Mouse (Mus musculus) skeletal muscle tissue, adult 2 months (tissue): ENCODE measurements around the gene Cux2.

Experiments
- DNase-seq: peaks from one replicate; pipeline ENCODE4 v3.0.0-alpha.2; 2012; ENCODE audit warnings: low read depth, low spot score

Cux2 gene

DNA sequence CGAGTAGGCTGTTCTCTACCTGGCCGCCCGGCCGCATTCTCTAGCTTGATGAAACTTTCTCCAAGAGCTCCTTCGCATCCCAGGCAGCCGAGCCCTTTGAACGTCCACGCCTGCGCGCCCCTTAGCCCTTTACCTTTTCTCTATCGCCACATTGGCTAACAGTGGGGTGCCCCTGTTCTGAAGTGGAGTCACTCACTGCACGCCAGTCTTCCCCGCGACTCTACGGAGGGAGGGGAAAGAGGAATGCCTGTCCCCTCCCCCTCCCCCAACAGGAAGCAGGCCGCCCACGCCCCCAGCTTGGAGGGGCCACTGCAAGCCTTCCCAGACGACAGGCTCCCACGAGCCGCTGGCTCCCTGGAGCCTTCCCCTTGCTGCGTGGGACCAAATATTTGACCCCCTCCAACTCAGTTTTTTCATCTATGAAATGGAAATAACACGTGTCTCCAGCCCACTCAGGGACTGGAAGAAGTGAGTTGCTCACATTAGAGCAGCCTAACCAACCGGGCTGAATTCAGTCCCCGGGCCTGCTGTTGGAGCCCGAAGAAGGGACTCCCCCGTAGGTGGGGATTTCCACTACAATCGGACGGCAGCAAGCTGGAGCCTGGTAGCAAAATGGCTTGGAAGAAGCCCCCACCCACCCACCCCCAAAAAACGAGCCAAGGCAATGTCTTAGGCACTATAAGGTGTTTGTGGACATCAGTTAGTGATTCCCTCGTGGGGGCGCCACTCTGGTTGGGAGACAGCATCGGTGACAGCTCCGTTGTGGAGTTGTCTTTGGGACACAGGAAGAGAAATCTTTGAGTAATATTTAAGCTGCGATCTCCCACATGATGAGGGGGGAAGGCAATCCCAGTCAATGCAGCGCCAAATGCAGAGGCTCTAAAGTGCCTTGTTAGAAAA, 212.2 kb downstream of the Cux2 start, which contains the start of gene Sh2b3:
Gene Sh2b3 (minus strand): TSS at position 206 of the 900 bp plus-strand sequence.
- peak; percentile 62 for DNase-seq

DNA sequence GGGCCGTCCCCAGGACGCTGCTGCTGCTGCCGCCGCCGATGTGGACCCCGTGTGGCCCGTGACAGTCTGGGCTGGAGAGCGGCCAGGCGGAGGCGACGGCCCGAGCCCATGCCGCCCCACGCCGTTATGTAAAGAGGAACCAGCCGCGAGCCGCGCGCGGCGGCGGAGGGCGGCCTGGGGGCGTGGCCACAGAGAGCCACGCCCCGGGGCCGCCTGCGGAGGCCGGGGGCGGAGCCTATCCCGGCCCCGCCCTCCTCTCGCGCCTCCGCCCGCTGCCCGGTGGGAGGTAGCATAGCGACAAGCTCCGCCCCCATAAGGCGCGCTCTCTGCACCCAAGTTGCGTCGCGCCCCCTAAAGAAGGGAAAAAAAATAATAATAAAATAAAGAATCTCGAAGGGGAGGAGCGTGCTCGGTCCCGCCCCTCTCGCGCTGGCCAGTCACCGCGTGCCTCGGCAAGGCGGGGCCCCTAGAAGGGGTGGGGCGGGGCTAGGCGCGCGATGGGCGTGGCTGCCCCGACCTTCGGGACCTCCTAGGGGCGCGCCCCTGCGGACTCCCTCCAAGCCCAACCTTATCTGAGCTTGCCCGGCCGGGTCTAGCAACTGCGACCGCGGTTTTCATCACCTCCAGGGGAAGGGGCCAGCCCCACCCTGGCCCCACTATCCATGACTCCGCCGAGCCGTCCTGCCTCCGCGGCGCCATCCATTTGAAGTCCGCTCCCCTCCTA, 213.0 kb downstream of the Cux2 start:
- peak; percentile 97 for DNase-seq

DNA sequence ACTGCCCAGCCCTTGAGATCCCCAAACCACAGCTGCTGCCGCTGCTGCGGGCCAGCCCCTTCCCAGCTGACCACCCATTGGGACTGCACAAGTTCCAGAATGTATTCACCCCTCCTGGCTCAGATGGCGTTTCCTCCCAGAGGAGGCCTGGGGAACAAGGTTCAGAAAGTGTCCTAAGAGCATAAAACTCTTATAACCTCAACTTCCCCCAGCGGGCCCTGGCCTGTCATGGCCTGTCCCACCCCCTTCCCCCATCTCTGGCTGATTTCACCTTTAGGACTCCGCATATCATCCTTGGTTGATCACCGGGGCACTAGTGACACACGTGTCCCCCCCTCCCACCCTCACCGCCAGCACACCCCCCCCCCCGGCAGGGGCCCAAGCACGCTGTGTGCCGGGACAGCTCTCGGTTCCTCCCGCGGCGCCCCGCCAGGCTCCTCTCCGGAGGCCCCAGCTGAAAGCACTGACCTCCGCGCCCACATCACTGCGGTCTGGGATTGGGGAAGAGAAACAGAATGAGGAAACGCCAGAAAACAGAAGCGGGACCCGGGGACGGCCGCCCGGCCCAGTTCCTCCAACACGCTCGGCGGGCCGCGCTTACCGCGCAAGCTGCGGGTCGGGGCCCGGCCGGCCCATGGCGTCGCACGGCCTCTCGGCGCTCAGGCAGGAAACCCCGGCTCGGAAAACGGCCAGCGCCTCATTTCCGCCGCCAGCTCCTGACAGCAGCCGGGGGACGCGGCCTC, 213.8 kb downstream of the Cux2 start:
- peak; percentile 76 for DNase-seq

DNA sequence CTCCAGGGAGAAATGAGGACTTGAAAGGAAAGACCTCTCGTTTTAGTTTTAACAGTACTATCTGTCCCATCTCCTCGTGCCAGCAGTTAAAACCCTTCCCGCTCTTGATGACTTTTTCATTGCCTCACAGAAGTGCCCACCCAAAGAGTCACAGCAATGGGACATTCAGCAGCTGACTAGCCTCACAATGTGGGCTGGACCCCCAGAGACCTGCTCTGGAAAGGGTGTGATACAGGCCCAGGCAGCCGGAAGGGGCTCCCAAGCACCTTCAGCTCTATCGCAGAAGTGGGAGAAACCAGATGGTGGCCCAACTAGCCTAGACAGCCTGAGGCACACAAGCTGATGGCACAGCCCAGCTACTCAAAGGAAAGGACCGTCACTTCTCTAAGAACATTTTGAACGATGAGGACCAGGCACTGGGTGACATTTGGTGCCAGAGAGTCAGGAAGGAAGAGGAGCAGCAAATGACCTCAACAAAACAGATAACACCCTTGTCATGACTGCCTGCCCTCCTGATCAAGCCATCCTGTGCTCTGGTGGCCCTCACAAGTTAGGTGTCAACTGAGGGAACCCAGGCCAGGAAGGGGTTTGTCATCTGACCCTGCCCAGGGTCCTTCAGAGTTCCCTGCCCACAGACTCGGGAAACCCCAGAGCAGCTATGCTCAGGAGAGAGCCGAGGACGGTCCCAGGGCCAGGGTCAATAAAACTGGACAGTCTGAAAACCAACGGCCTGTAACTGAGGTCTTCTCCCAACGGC, 214.7 kb downstream of the Cux2 start:
- DNase-seq, result no peak

DNA sequence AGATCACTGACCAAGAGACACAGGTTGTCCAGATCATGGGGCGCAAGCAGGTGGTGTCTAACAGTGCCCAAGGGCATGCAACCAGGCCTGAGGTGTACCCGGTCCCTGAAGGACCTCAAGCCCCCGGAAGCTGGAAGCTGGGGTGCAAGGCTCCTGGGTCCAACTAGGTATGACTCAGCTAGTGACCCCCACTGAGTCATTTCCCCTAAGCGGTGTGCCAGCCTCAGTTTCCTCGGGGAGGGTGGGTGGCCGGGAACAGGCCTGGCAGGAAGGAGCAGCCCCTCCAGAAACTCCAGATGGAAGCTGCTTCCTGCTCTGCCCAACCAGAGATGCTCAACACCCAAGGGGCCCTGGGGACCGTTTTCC, 215.7 kb downstream of the Cux2 start:
- no peak for DNase-seq

DNA sequence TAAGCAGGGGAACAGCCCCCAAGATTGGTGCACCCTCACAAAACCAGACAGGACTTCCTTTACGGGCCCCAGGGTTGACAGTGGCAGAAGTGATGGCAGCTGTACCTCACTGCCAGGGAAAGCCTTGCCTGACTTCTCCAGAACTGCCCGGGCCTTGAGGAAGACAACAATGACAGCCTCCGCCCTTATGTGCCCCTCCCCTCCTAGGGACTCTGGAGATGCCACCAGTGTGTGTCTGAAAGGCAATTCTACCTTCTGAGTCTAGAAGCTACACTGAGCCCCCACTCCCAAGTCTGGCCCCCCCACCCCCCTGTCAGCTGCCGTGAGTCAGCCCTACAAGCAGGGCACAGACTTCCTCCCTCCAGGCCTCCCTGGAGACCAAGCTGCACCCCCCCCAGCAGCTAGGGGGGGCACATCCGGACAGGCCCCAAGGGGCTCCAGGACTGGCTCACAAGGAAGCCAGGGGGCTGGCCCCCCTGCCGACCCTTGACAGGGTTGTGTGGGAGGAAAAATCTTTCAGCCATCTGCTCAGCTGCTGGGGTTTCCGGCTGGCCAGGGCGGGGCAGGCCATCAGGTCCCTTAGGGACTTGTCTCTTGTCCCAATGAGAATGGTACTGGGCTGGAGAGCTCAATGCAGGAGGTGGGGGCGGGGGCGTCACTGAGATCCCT, 216.2 kb downstream of the Cux2 start:
- DNase-seq, result peak; percentile 77

DNA sequence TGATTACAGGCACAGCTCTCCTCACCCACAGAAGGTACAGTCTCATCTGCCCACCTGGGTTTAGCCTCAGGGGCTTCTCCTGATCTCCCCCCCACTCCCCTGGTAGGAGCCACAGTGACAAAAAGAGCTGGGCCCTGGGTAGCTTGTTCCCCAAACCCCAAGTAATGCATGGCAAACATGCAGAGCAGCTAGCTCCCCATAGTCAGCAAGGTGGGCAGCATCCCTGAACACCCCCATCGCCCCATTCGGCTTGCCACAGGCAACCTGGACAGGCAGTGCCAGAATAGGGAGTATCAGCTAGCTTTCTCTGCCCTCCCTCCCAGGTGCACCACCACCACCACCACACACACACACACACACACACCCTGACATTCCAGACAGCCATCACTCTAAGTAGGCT, 216.7 kb downstream of the Cux2 start:
- no peak for DNase-seq

DNA sequence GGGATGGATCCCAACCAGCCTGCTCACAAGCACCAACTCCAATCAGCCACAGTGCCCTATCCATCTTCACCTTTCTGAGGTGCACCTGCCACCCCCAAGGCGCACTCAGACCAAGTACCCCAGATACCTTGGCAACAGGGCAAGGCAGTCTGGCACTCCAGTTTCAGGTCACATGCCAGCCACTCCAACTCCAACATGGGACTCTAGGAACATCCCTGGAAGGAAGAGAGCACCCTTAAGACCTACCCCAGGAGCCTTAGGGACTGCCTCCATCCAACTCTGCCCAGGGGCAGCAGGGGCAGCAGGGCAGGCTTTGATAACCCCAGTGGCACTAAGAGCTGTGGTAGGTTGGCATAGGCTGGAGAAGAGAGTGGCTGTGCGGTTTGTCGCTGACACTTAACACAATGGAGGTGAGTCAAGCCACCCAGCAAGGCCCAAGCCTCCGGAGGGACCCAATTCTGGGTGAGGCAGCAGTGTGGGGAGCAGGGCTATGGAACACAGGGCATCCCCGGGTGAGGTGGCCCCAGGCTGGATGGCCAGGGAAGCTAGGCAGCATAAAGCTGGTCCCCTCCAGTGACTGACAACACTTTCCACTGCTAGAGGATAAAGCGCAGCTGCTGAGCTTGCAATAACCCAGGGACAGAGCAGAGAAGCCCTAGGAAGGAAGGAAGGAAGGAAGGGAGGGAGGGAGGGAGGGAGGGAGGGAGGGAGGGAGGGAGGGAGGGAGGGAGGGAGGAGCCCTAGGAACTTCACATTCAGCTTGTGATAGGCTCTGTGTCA, 217.3 kb downstream of the Cux2 start:
- no peak for DNase-seq

DNA sequence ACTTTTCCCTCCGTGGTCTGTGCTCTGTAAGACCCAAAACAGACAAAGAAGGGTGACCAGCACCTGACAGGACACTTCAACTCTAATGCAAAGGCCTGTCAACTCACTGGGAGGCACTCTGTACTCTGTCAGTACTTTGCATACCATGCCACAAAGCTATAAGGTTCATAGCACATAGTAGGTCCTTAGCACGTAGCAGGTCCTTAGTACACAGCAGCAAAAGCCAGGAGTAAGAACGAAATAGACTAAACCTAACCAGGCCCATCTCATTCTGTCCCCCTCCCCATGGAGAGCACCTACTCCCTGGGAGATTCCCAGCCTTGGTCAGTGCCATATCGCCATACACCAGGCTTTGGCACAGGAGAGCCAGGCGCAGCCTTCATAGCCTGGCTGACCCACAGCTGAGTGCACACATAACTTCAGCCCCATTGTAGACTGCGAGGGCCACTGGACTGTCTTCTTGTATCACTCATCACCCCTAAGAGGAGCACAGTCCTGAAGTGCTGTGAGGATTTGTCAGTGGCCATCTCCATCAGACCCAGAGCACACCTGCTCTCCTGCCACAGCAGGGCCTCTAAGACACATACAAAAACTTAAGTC, 218.8 kb downstream of the Cux2 start:
- DNase-seq, result no peak

DNA sequence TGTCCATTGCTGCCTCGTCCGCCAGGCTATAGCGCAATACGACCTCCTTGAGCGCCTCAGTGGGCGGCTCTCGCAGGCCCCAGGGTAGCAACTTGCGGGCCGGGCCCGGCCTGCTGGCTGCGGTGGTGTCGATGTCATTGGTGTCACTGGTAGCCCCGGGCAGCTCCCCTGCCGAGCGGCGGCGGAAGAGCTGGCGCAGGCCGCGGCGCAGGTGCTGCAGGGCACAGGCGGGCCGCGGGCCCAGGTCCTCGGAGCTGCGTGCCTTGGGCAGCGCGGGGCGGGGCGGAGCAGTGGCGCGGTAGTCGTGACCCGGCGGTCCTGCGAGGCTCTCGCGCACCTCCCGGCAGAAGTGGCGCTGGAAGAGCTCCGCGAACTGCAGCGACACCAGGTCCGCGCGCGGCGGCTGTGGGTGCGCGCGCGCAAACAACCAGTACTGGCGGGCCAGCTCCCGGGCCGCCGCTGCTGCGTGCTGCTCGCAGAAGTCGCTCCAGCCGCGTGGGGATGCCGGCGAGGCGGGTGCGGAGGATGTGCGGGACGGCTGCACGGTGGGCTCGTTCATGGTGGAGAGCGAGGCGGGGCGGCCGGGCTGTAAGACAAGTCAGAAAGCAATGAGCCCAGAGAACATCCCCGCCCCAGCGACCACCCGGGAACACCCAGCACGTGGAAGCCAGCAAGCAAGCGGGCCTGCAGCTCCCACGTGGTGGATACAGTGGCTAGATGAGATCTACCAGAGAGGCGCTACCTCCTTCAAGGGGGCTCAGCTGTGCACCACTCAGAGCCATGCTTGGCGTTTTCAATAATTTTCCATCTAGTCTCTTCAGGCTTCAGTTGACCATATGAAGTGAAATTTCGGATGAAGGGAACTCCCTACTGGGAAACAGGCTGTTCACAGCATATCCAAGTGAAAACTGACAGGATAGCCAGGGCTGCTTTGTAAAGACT, 221.1 kb downstream of the Cux2 start:
- DNase-seq, result no peak

DNA sequence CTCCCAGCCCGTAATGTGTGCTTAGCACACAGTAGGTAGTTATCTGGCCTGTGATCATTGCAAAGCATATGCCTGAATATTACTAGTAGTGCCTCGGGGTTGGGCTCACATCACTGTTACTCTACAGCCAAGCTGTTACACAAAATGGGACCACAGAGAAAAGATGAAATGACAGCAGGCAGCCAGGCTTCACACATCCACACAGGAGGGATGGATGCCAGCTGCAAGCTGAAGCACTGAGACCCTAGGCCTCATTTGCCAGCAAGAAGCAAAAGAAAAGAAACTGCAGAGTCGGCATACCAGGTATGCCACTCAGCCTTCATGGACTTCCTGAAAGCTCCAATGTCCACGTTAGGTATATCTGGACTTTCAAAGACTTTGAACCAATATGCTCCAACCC, 222.0 kb downstream of the Cux2 start:
- DNase-seq, result no peak

DNA sequence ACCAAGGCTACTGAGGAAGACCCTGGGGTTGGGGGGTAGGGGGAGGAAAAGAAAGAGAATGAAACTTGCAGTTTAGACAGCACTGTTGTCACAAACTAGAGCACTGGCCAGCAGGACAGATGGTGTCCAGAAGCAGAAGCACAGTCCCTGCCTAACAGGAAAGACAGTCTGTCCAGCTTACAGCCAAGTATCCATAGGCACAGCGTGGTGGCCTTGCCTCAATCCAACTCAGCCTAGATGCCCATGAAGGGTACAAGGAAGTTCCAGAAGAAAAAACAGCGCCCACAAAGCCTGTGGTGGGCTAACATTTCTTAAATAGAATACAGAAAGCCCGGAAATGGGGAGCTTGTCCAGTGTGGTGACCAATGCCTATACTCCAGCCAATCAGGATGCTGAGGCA, 224.3 kb downstream of the Cux2 start:
- DNase-seq, result no peak

DNA sequence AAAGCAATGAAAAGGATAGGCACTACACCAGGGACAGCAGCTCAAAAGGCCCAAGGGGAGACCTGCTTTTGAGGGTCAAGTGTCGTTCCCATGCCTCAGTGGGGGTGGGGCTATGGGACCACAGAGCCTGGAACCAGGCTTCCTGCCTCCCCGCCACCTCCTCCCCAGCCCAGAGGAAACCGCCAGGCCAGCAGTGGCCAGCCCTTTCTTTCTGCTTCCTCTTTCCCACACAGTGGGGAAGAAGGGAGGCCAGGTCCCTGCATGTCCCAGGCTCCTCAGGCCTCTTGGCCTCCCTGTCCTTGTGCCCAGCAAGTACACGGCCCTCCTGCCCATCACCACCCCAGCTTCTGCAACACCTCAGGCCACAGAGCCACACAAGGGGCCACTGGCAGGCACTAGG, 225.8 kb downstream of the Cux2 start:
- DNase-seq, result no peak

DNA sequence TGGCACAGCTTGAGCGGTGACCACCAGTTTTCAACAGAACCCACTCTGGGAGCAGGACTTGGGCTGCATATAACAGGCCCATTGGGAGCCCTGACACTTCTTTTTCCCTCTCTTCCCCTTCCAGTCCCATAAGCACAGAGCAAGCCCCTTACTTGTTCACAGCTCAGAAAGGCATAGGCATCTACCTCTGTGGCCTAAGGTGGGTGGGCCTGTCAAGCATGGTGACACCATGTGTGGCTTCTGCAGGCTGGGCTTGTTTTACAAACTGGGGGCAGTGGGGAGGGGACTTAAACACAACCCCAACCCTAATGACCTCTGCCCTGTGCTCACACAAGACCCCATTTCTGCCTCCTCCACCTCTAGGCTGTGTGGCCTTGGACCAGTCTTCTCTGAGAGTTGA, 226.2 kb downstream of the Cux2 start:
- DNase-seq, result no peak

DNA sequence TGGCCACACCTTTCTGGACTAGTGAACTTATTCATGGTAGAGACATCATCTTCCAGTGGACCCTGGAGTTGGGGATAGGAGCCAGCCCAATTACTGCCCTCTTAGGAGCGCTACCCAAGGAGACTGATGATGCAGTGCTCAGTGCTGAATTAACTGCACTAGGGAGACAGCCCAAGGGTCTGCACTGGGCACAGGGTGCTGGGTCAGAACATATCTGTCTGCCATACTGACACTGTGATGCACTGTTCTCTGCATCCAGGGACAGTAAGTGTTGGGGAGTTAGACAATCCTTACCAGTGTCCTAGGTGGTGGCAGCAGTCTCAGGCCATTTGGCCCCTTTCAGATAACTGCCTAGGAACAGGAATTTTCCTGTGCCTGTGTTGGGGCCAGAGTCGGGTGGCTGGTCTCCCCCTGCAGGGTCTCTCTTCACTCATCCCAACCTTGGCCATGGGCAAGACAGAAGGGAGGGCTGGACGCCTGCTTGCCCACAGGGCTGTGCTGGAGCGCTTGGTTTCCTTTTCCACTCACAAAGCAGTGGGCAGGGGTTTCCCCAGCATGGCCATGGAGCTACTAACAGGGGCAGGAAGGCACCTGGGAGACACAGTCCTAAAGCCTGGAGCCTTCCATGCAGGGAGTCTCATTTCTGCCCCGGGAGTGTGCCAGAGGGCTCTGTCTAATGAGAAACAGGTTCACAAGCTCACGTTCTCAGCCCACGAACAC, 227.0 kb downstream of the Cux2 start:
- no peak for DNase-seq

DNA sequence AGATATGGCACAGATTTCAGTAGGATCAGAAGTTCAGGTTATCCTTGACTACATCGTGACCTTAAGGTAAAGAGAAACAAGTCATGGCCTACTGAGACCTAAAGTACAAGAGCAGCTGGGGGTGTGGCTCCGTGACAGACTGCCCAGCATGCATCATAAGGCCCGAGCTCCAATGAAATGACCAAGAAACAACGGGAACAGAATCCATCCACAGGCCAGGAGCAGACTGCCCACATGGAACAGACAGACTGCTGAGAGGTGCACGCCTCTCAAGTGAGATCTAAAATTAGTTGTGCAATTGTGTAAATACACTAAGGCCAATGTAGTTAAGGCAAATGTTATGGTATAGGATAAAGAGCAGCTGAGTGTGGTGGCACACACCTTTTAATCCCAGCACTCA, 228.3 kb downstream of the Cux2 start:
- DNase-seq, result no peak

DNA sequence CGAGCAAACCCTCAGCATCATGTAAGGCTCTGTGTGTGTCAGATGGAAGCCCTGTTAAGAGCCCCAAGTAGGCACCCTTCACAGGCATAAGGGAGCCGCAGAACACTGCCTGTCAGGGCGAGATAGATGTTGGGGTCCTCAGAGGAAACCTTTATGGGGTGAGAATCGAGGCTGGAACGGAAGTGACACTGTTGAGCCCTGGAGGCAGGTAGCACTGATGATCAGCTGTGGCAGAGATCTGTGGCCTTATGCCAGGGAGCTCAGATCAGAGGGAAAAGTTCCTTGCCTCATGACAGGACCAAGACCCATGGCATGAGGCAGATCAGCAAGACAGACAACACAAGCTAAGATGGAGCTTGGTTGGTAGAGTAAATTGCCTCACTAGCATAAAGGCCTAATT, 228.8 kb downstream of the Cux2 start:
- DNase-seq, result no peak

DNA sequence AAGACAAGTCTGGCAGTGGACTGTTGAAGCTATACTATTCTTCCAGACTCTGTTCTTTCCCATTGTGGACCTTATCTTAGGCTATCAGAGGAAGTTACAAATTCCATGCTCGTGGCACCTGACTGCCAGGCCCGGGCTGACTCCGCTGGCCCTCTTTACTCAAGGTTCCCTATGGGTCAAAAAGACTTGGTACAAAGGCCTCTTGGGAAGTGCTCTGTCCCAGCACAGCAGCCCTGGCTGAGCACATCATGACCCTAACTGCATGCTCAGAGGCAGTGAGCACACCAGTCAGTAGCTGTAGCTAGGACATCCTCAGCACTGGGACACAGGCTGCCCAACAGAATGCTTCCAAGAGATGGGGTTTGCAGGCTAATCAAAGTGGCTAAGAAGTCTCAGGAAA, 229.2 kb downstream of the Cux2 start:
- no peak for DNase-seq
